Mouse (Mus musculus) midbrain, embryonic 11.5 days (tissue): ENCODE data around the gene Vmn1r206. TPM values are rescaled to one million over a fixed set of nuclear protein-coding genes. Genes with fewer than 3 reads are reported as not detected.
"Not testable (repeated sequence)": the region's sequence is repeated elsewhere in the genome, so short reads cannot be mapped to it uniquely, and the experiment has no call there.

ENCODE experiments used
- ATAC-seq: fragments of 200-750 bp; cut with Nextera tagmentation; 2 replicates; pipeline ENCODE4 v1.8.0; 2017; ENCODE audit warnings: moderate TSS enrichment, moderate library complexity; ENCODE audit not compliant: low FRiP score
- DNase-seq: peaks from one replicate; pipeline ENCODE4 v3.0.0; 2015; ENCODE audit warnings: low spot score; ENCODE audit errors: missing footprints
- H3K27ac ChIP-seq: fragments of 300-500 bp; sonication (generic); 2 replicates; pipeline ENCODE4 v1.5.1; 2014; ENCODE audit warnings: low read depth, low read length
- H3K27me3 ChIP-seq: fragments of 300-500 bp; sonication (generic); 2 replicates; pipeline ENCODE4 v1.6.1; 2014; ENCODE audit warnings: mild to moderate bottlenecking, low read length, moderate library complexity, mixed read lengths; ENCODE audit not compliant: control insufficient read depth, insufficient read depth
- H3K36me3 ChIP-seq: fragments of 300-500 bp; sonication (generic); 2 replicates; pipeline ENCODE4 v1.6.1; 2014; ENCODE audit warnings: mild to moderate bottlenecking, low read length, moderate library complexity, mixed read lengths; ENCODE audit not compliant: control insufficient read depth, insufficient read depth
- H3K4me1 ChIP-seq: fragments of 300-500 bp; sonication (generic); 2 replicates; pipeline ENCODE4 v1.6.1; 2014; ENCODE audit warnings: low read length; ENCODE audit not compliant: control insufficient read depth, insufficient read depth
- H3K4me2 ChIP-seq: fragments of 300-500 bp; sonication (generic); 2 replicates; pipeline ENCODE4 v1.6.1; 2014; ENCODE audit warnings: mild to moderate bottlenecking, moderate library complexity
- H3K4me3 ChIP-seq: fragments of 300-500 bp; sonication (generic); 2 replicates; pipeline ENCODE4 v1.5.1; 2014; ENCODE audit warnings: low read depth, low read length
- H3K9ac ChIP-seq: fragments of 300-500 bp; sonication (generic); 2 replicates; pipeline ENCODE4 v1.6.1; 2014; ENCODE audit warnings: low read length
- H3K9me3 ChIP-seq: fragments of 300-500 bp; sonication (generic); 2 replicates; pipeline ENCODE4 v1.6.1; 2016; ENCODE audit warnings: low read length; ENCODE audit not compliant: control insufficient read depth
- WGBS: fragments of 180-500 bp; shearing (Covaris S2); extraction: QIAGEN DNeasy Blood & Tissue Kit; methylation state at CpG from one replicate; pipeline ENCODE4 v1.1.7; 2014; 5-methylcytosine and 5-hydroxymethylcytosine counted together
- polyA plus RNA-seq: library from polyadenylated mRNA; unstranded; fragments of >200 nt; fragmentation: Nextera tagmentation; extraction: Ambion mirVana; gene quantifications from 2 replicates; pipeline ENCODE4 v1.2.1, GENCODE M21; 2014

Gene Vmn1r206
- polyA plus RNA-seq: not detected in 2 replicates

- not testable (repeated sequence) for H3K4me2 ChIP-seq, ATAC-seq, H3K27ac ChIP-seq, H3K4me3 ChIP-seq, H3K9ac ChIP-seq, H3K9me3 ChIP-seq, H3K27me3 ChIP-seq, H3K36me3 ChIP-seq, DNase-seq, H3K4me1 ChIP-seq
Measured at GRCm38 (mm10) chr13:22624151-22624550, at the start of gene Vmn1r206. Gene Vmn1r206 (minus strand): TSS chr13:22624251.

GRCm38 (mm10) chr13:22592900-22593299 is 31.2 kb downstream of the Vmn1r206 start, which contains the start of gene Vmn1r205:
Gene Vmn1r205 (minus strand): TSS chr13:22593000.
- DNase-seq (no peak), ATAC-seq (no peak)
- H3K9me3 ChIP-seq: no peaks in the 10 kb centered on the region
- no peak within 1 kb of the TSS for H3K27ac ChIP-seq
- H3K27me3 ChIP-seq: no peaks in the 10 kb centered on the region
- no peaks in the 10 kb centered on the region for H3K4me1 ChIP-seq
- H3K9ac ChIP-seq: no peak within 1 kb of the TSS
- WGBS: 91% methylated on average over 3 of the region's 3 CpGs
- no peak within 1 kb of the TSS for H3K4me2 ChIP-seq
- no peak within 1 kb of the TSS for H3K4me3 ChIP-seq
- no peaks in the 10 kb centered on the region for H3K36me3 ChIP-seq

GRCm38 (mm10) chr13:22583336-22583735 is 40.7 kb downstream of the Vmn1r206 start:
- not testable (repeated sequence) for H3K27me3 ChIP-seq, H3K9me3 ChIP-seq, H3K27ac ChIP-seq, H3K36me3 ChIP-seq, H3K4me3 ChIP-seq, H3K9ac ChIP-seq, ATAC-seq, H3K4me2 ChIP-seq, H3K4me1 ChIP-seq, DNase-seq
- 83% methylated on average over 14 of the region's 14 CpGs for WGBS

GRCm38 (mm10) chr13:22574911-22575310 is 49.1 kb downstream of the Vmn1r206 start:
- not testable (repeated sequence) for H3K27ac ChIP-seq, H3K9ac ChIP-seq, H3K4me1 ChIP-seq, ATAC-seq, H3K4me2 ChIP-seq, DNase-seq, H3K36me3 ChIP-seq, H3K27me3 ChIP-seq, H3K9me3 ChIP-seq, H3K4me3 ChIP-seq
- WGBS: 87% methylated on average over 3 of the region's 3 CpGs

Other genes with a start within 250 kb of the Vmn1r206 start
- not detected in 2 replicates for gene Vmn1r199, start 244.4 kb downstream of the Vmn1r206 start, polyA plus RNA-seq
- gene Vmn1r200, start 233.9 kb downstream of the Vmn1r206 start, polyA plus RNA-seq: 0.20 TPM in 1 of 2 replicates, not detected in the other
- not detected in 2 replicates for gene Vmn1r201, start 152.3 kb downstream of the Vmn1r206 start, polyA plus RNA-seq
- 0.03 TPM in 1 of 2 replicates, not detected in the other for gene Vmn1r202, start 118.9 kb downstream of the Vmn1r206 start, polyA plus RNA-seq
- gene Vmn1r203, start 106.1 kb downstream of the Vmn1r206 start, polyA plus RNA-seq: not detected in 2 replicates
- gene Vmn1r204, start 71.1 kb downstream of the Vmn1r206 start, polyA plus RNA-seq: not detected in 2 replicates
- gene Vmn1r205, start 31.3 kb downstream of the Vmn1r206 start, polyA plus RNA-seq: not detected in 2 replicates
- not detected in 2 replicates for gene Vmn1r207-ps, start 105.4 kb upstream of the Vmn1r206 start, polyA plus RNA-seq
- gene Vmn1r208, start 153.1 kb upstream of the Vmn1r206 start, polyA plus RNA-seq: not detected in 2 replicates
- gene Vmn1r209, start 185.4 kb upstream of the Vmn1r206 start, polyA plus RNA-seq: not detected in 2 replicates
- not detected in 2 replicates for gene Vmn1r210, start 207.1 kb upstream of the Vmn1r206 start, polyA plus RNA-seq
- gene Vmn1r211, start 233.3 kb upstream of the Vmn1r206 start, polyA plus RNA-seq: not detected in 2 replicates